Mouse (Mus musculus): Measurements from ENCODE around the gene Arhgef3.

- no peak for TF ChIP-seq CTCF (conservative IDR thresholded peaks at IDR 0.05; ENCODE audit: insufficient read depth, insufficient read length, low read depth, low read length)
- no peak for TF ChIP-seq POLR2A (IDR thresholded peaks at IDR 0.05; ENCODE audit: low read depth, low read length)
These were observed 258.8 kb downstream of the Arhgef3 start for GRCm38 (mm10) chr14:27373498-27373897.
